Mouse (Mus musculus): ENCODE results near the gene Prkar2b. TPM values are rescaled to one million over a fixed set of nuclear protein-coding genes. Genes with fewer than 3 reads are reported as not detected.

Gene Prkar2b
- polyA plus RNA-seq, 1 experiment from 2014 or later = 73.7 TPM

- no peaks in the 10 kb centered on the region for H3K9me3 ChIP-seq (ENCODE audit: control insufficient read depth, low read length)
- no peaks in the 10 kb centered on the region for H3K27me3 ChIP-seq (ENCODE audit: control insufficient read depth, insufficient read depth, low read length)
- no peak overlapping the region for H3K4me3 ChIP-seq (ENCODE audit: low read depth, low read length)
- H3K9ac ChIP-seq (ENCODE audit: low read length) = no peak overlapping the region
- H3K27ac ChIP-seq (ENCODE audit: low read depth, low read length) = no peak overlapping the region
- ATAC-seq (ENCODE audit: low FRiP score) (no peak), DNase-seq (ENCODE audit: low spot score, missing footprints) (no peak)
- no peaks in the 10 kb centered on the region for H3K4me1 ChIP-seq (ENCODE audit: control insufficient read depth, insufficient read depth, low read length)
- H3K4me2 ChIP-seq = no peak overlapping the region
- WGBS = 86% methylated on average over 4 of the region's 4 CpGs
- H3K36me3 ChIP-seq (ENCODE audit: control insufficient read depth, insufficient read depth, low read length) = no peaks in the 10 kb centered on the region
Measured at GRCm38 (mm10) chr12:32092452-32092851, 31.4 kb upstream of the Prkar2b start.

- DNase-seq (ENCODE audit: low spot score, missing footprints) (no peak), ATAC-seq (ENCODE audit: low FRiP score) (no peak)
- Histone ChIP-seq H3K9me3 (ENCODE audit: control insufficient read depth, low read length) (no peaks in the 10 kb centered on the region), H3K4me1 (ENCODE audit: control insufficient read depth, insufficient read depth, low read length) (no peaks in the 10 kb centered on the region), H3K4me3 (ENCODE audit: low read depth, low read length) (no peak overlapping the region), H3K27me3 (ENCODE audit: control insufficient read depth, insufficient read depth, low read length) (no peaks in the 10 kb centered on the region), H3K9ac (ENCODE audit: low read length) (no peak overlapping the region), H3K4me2 (no peak overlapping the region), H3K27ac (ENCODE audit: low read depth, low read length) (no peak overlapping the region), H3K36me3 (ENCODE audit: control insufficient read depth, insufficient read depth, low read length) (no peaks in the 10 kb centered on the region)
- 80% methylated on average over 3 of the region's 3 CpGs for WGBS
Measured at GRCm38 (mm10) chr12:32088566-32088965, 27.5 kb upstream of the Prkar2b start.

- no peaks in the 10 kb centered on the region for H3K27me3 ChIP-seq (ENCODE audit: control insufficient read depth, insufficient read depth, low read length)
- H3K9me3 ChIP-seq (ENCODE audit: control insufficient read depth, low read length) = no peaks in the 10 kb centered on the region
- H3K36me3 ChIP-seq (ENCODE audit: control insufficient read depth, insufficient read depth, low read length) = no peaks in the 10 kb centered on the region
- no peak overlapping the region for H3K27ac ChIP-seq (ENCODE audit: low read depth, low read length)
- H3K4me1 ChIP-seq (ENCODE audit: control insufficient read depth, insufficient read depth, low read length) = no peaks in the 10 kb centered on the region
- WGBS = 85% methylated on average over 8 of the region's 8 CpGs
- DNase-seq (ENCODE audit: low spot score, missing footprints) (no peak), ATAC-seq (ENCODE audit: low FRiP score) (no peak)
- H3K4me2 ChIP-seq = no peak overlapping the region
- no peak overlapping the region for H3K9ac ChIP-seq (ENCODE audit: low read length)
- no peak overlapping the region for H3K4me3 ChIP-seq (ENCODE audit: low read depth, low read length)
Measured at GRCm38 (mm10) chr12:32087339-32087738, 26.2 kb upstream of the Prkar2b start.

GRCm38 (mm10) chr12:32086874-32087273 lies 25.8 kb upstream of the Prkar2b start:
- Histone ChIP-seq H3K4me1 (ENCODE audit: control insufficient read depth, insufficient read depth, low read length) (no peaks in the 10 kb centered on the region), H3K4me3 (ENCODE audit: low read depth, low read length) (no peak overlapping the region), H3K36me3 (ENCODE audit: control insufficient read depth, insufficient read depth, low read length) (no peaks in the 10 kb centered on the region), H3K27ac (ENCODE audit: low read depth, low read length) (no peak overlapping the region), H3K4me2 (no peak overlapping the region), H3K9ac (ENCODE audit: low read length) (no peak overlapping the region), H3K27me3 (ENCODE audit: control insufficient read depth, insufficient read depth, low read length) (no peaks in the 10 kb centered on the region), H3K9me3 (ENCODE audit: control insufficient read depth, low read length) (no peaks in the 10 kb centered on the region)
- WGBS = 88% methylated on average over 3 of the region's 3 CpGs
- DNase-seq (ENCODE audit: low spot score, missing footprints) = no peak
- ATAC-seq (ENCODE audit: low FRiP score) = no peak

- ATAC-seq (ENCODE audit: low FRiP score) (no peak), DNase-seq (ENCODE audit: low spot score, missing footprints) (no peak)
- 83% methylated on average over 3 of the region's 3 CpGs for WGBS
Measured at GRCm38 (mm10) chr12:32085856-32086255, 24.8 kb upstream of the Prkar2b start.

GRCm38 (mm10) chr12:32085189-32085588 lies 24.1 kb upstream of the Prkar2b start:
- Histone ChIP-seq H3K4me3 (ENCODE audit: low read depth, low read length) (no peak overlapping the region), H3K4me2 (no peak overlapping the region), H3K9ac (ENCODE audit: low read length) (no peak overlapping the region), H3K9me3 (ENCODE audit: control insufficient read depth, low read length) (no peaks in the 10 kb centered on the region), H3K36me3 (ENCODE audit: control insufficient read depth, insufficient read depth, low read length) (no peaks in the 10 kb centered on the region), H3K4me1 (ENCODE audit: control insufficient read depth, insufficient read depth, low read length) (no peaks in the 10 kb centered on the region), H3K27ac (ENCODE audit: low read depth, low read length) (no peak overlapping the region), H3K27me3 (ENCODE audit: control insufficient read depth, insufficient read depth, low read length) (no peaks in the 10 kb centered on the region)
- no peak for ATAC-seq (ENCODE audit: low FRiP score)
- DNase-seq (ENCODE audit: low spot score, missing footprints) = no peak

More at GRCm38 (mm10) chr12:32085856-32086255, 24.8 kb upstream of the Prkar2b start:
- Histone ChIP-seq H3K27me3 (ENCODE audit: control insufficient read depth, insufficient read depth, low read length) (no peaks in the 10 kb centered on the region), H3K4me1 (ENCODE audit: control insufficient read depth, insufficient read depth, low read length) (no peaks in the 10 kb centered on the region), H3K36me3 (ENCODE audit: control insufficient read depth, insufficient read depth, low read length) (no peaks in the 10 kb centered on the region), H3K9me3 (ENCODE audit: control insufficient read depth, low read length) (no peaks in the 10 kb centered on the region), H3K4me2 (no peak overlapping the region), H3K27ac (ENCODE audit: low read depth, low read length) (no peak overlapping the region), H3K4me3 (ENCODE audit: low read depth, low read length) (no peak overlapping the region), H3K9ac (ENCODE audit: low read length) (no peak overlapping the region)

- DNase-seq (ENCODE audit: low spot score, missing footprints) = no peak
- Histone ChIP-seq H3K27me3 (ENCODE audit: control insufficient read depth, insufficient read depth, low read length) (no peaks in the 10 kb centered on the region), H3K27ac (ENCODE audit: low read depth, low read length) (no peak overlapping the region), H3K4me3 (ENCODE audit: low read depth, low read length) (no peak overlapping the region), H3K9ac (ENCODE audit: low read length) (no peak overlapping the region), H3K4me1 (ENCODE audit: control insufficient read depth, insufficient read depth, low read length) (no peaks in the 10 kb centered on the region), H3K36me3 (ENCODE audit: control insufficient read depth, insufficient read depth, low read length) (no peaks in the 10 kb centered on the region), H3K4me2 (no peak overlapping the region), H3K9me3 (ENCODE audit: control insufficient read depth, low read length) (no peaks in the 10 kb centered on the region)
- no peak for ATAC-seq (ENCODE audit: low FRiP score)
- 68% methylated on average over 5 of the region's 5 CpGs for WGBS
Measured at GRCm38 (mm10) chr12:32084601-32085000, 23.5 kb upstream of the Prkar2b start.

- H3K27me3 ChIP-seq (ENCODE audit: control insufficient read depth, insufficient read depth, low read length) = no peaks in the 10 kb centered on the region
- no peak for ATAC-seq (ENCODE audit: low FRiP score)
- 76% methylated on average over 9 of the region's 9 CpGs for WGBS
- H3K9me3 ChIP-seq (ENCODE audit: control insufficient read depth, low read length) = no peaks in the 10 kb centered on the region
- no peaks in the 10 kb centered on the region for H3K36me3 ChIP-seq (ENCODE audit: control insufficient read depth, insufficient read depth, low read length)
- no peak overlapping the region for H3K27ac ChIP-seq (ENCODE audit: low read depth, low read length)
- H3K4me1 ChIP-seq (ENCODE audit: control insufficient read depth, insufficient read depth, low read length) = no peaks in the 10 kb centered on the region
- no peak overlapping the region for H3K4me2 ChIP-seq
- no peak overlapping the region for H3K9ac ChIP-seq (ENCODE audit: low read length)
- no peak for DNase-seq (ENCODE audit: low spot score, missing footprints)
- H3K4me3 ChIP-seq (ENCODE audit: low read depth, low read length) = no peak overlapping the region
Measured at GRCm38 (mm10) chr12:32080692-32081091, 19.6 kb upstream of the Prkar2b start.

- no peaks in the 10 kb centered on the region for H3K36me3 ChIP-seq (ENCODE audit: control insufficient read depth, insufficient read depth, low read length)
- H3K9me3 ChIP-seq (ENCODE audit: control insufficient read depth, low read length) = no peaks in the 10 kb centered on the region
- H3K4me2 ChIP-seq = no peak overlapping the region
- ATAC-seq (ENCODE audit: low FRiP score) (no peak), DNase-seq (ENCODE audit: low spot score, missing footprints) (no peak)
- no peaks in the 10 kb centered on the region for H3K27me3 ChIP-seq (ENCODE audit: control insufficient read depth, insufficient read depth, low read length)
- 91% methylated on average over 6 of the region's 6 CpGs for WGBS
- H3K4me3 ChIP-seq (ENCODE audit: low read depth, low read length) = no peak overlapping the region
- H3K4me1 ChIP-seq (ENCODE audit: control insufficient read depth, insufficient read depth, low read length) = peaks cover 2% of the 10 kb centered on the region; the same call in 1 of the 2 replicates
- no peak overlapping the region for H3K9ac ChIP-seq (ENCODE audit: low read length)
- H3K27ac ChIP-seq (ENCODE audit: low read depth, low read length) = no peak overlapping the region
Measured at GRCm38 (mm10) chr12:32077403-32077802, 16.3 kb upstream of the Prkar2b start.
